Mouse (Mus musculus): ENCODE data around the gene Cyp2c23.

Cyp2c23 gene

DNA sequence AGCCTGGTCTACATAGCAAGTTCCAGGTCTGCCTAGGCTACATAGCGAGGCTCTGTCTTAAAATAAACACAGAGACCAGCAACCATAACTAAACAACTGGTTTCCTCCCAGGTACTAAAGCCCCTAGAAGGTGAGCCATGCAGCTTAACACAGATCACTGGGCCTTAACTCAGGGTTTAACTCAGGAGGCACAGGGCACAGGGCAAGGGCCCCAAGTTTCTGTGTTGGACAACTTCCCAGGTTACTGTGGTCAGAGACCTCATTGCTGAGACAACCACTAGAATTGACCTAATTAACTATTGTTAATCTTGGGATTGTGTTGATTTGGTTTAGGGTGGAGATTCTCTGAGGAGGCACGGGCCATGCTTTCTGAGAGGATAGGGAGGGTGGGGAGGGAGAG is 62.5 kb downstream of the Cyp2c23 start:
- DNase-seq, result no peak

DNA sequence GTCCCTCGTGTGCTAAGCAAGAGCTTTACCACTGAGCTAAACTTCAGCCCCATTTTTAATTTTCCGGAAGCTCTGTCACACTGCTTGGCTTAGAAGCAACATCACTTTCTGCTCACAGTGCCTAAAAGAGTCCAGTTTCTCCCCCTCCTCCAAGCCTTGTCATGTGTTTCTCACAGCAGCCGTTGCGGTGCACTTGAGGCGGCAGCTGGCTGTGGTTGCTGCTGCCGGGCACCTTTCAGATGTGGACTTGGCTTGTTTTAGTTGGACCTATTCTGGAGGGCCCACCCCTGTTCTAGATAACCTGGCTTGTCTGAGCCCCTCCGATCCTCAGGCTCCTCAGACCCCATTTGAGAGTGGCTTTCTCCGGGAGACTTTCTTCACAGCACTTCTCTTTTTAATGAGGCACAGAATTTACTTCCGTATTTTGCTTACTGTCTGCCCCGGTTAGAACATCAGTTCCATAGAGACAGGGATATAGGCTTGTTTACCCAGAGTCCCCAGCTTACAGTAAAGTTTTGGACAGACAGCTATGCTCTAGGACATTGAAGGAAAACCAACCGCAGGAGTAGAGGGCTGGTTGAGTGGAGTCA is 63.4 kb downstream of the Cyp2c23 start:
- DNase-seq, result no peak

DNA sequence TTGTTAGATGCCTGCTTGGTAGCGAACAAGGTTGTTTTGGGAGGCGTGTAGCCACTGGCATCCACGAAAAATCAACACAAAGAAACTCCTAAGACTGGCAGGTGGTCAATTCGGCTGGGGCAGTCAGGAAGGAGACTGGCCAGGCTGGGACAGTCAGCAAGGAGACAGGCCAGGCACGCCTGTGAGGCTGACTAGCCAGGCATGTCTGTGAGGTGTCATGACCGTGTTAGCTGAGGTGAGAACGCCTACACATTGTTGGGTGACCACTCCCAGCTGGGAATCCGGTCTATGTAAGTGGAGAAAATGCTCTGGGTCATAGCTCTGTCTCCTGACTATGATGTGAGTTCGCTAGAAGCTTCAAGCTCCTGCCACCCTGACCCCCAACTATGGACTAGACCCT is 66.2 kb downstream of the Cyp2c23 start:
- DNase-seq, result no peak

DNA sequence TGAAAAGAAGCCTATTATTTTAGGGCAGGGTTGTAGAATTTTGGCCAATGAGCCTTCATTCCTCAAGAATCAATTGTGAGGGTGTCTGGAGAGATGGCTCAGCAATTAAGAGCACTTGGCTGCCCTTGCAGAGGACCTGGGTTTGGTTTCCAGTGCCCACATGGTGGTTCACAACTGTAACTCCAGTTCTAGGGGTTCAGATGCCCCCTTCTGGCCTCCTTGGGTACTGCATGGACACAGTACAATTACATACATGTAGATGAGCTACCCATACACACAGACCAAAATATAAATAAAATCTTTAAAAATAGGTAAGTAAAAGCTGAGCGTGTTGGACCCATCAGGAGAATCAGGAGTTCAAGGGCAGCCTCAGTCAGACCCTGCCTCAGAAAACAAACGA is 67.8 kb downstream of the Cyp2c23 start:
- DNase-seq, result no peak

DNA sequence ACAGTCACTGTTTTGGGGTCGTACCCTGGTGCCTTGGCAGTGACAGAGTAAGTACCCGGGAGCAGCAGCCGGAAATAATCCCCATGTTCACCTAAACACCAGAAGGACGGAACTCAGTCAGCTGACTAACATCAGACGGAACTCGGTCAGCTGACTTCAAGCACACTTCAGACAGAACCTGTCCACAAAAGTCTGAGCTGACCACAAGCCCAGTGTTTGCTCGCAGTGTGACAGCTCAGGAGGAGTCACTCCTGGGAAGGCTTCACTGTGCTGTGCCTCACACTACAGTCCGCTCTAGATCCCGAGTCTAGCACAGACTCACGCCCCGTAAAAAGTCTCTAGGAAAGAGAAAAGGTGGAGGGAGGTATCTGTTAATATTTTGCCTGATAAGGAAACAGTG is 69.0 kb downstream of the Cyp2c23 start:
- DNase-seq, result no peak

DNA sequence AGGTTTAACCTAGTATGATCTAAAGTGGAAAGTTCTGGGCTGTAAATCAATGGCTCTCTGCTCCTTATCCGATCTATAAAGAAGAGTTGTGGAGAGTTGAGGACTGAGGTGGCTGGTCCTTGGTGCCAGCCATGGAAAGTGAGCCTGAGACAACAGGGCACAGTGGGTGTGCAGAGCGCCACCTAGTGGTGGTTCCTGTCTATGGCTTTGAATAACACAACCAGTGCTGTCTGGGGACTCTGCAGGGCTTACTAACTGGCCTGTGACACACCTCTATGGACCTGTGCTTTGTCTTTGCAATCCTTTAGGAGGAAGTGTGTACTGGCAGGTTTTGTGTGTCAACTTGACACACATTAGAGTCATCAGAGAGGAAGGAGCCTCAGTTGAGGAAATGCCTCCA is 69.8 kb downstream of the Cyp2c23 start:
- peak; percentile 53 for DNase-seq

DNA sequence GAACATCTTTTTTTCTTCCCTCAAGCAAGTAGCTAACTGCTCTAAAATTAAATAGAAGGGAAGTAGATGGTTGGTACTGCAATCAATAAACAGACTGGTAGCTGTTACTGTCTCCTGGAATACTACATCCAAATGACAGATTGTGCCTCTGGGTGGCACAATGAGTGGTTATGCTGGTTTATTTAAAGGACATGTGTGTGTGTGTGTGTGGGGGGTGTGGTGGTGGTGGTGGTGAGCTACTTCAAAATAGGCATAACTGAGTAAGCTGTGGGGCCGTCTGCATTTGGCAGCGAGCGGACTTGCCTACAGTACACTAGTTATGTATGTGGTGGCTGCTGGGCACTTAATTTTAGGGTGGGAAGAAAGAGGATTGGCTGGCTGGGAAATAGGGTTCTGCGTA is 71.1 kb downstream of the Cyp2c23 start:
- peak; percentile 88 for DNase-seq

DNA sequence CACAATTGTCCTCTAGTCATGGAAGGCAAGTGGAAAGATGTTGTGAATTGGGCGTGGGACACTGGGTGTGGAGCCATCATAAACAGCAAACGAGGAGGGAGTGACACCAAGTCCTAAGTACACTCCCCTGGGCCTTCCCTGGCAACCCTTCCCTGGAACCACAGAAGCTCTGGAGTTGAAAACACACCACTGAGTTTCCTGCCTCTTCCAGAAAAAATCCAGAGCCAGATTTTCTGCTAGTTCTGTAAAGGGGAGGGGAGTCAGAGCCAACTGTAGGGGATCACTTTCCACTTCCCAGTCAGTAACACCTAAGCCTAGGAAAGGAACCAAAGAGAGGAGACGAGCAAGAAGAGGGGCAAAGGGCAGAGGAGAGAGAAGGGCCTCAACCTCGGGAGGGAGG is 71.6 kb downstream of the Cyp2c23 start:
- DNase-seq, result no peak

DNA sequence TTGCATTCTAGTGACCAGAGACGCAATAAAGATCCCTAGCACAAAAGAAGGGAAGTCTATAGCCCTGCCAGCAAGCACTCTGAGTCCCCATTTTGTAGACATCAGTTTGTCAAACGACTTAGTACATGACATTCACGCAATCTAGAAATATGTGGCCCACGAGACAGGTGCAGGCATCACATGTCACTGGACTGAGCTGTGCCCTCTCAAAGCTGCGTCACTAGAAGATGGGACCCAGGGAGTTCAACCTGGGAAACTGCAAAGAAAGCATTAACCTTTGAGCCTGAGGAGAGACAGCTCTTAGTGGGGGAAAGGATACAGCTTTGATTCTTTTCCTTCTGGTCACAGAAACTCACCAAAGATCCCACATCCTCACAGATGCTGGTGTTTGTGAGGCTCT is 73.7 kb downstream of the Cyp2c23 start:
- no peak for DNase-seq
